In genomic region chr7:87345598-87345997, GRCm38 (mm10) we compare ENCODE assay signal across 23 mouse cellular contexts.
DNase-seq lines count a peak whose midpoint lies in the region; ATAC-seq and TF ChIP-seq lines count a peak whose summit lies in the region.
"Had no signal": no experiment of that assay in that cellular context is flagged by ENCODE, and none has a peak within 500 bp of the region (broad histone marks: within the 10 kb centered on the region; RNA-seq: fewer than 3 reads in every experiment).

No protein-coding gene starts in this region.

- no peaks in the 10 kb centered on the region for H3K4me1 ChIP-seq in intestine, postnatal 0 days (replicated peaks; ENCODE audit: control insufficient read depth, insufficient read depth, low read length)
- no peaks in the 10 kb centered on the region for H3K4me1 ChIP-seq in intestine, embryonic 15.5 days (replicated peaks)
- H3K4me1 ChIP-seq: embryonic facial prominence, embryonic 13.5 days; embryonic facial prominence, embryonic 15.5 days; forebrain, embryonic 13.5 days had no signal

- no peaks in the 10 kb centered on the region for H3K36me3 ChIP-seq in intestine, postnatal 0 days (ENCODE audit: control insufficient read depth, insufficient read depth)
- H3K36me3 ChIP-seq in intestine, embryonic 15.5 days, result no peaks in the 10 kb centered on the region
- H3K36me3 ChIP-seq in C2C12 (ENCODE audit: control insufficient read depth, insufficient read depth) (no peaks in the 10 kb centered on the region), myocyte (ENCODE audit: control insufficient read depth, insufficient read depth) (no peaks in the 10 kb centered on the region)
- H3K36me3 ChIP-seq: embryonic facial prominence, embryonic 13.5 days; embryonic facial prominence, embryonic 15.5 days had no signal

- peak; percentile 75 for DNase-seq in 3T3-L1 (ENCODE audit: low read depth, low spot score)
- DNase-seq in layer of hippocampus, adult 2 months (ENCODE audit: low spot score in 2 of 2), result no peak
- DNase-seq in left cerebral cortex, adult 8-10 months (ENCODE audit: low spot score in 2 of 2), result no peak
- DNase-seq in urinary bladder, postnatal 25 days (ENCODE audit: low spot score), result no peak
- DNase-seq: adrenal gland, adult 2 months; adrenal gland, postnatal 10 days; adrenal gland, postnatal 25 days; B cell, adult 2 months; cerebellum, adult 11 months; cerebellum, adult 18-20 months; cerebellum, adult 8-10 months; cerebellum, adult 9-11 months; cerebellum, postnatal 14 days; cerebellum, postnatal 36 days; embryo, embryonic 11 days had no signal

- H3K79me2 ChIP-seq in C2C12 (ENCODE audit: control insufficient read depth, insufficient read depth), result no peaks in the 10 kb centered on the region
- H3K79me2 ChIP-seq in myocyte (ENCODE audit: control insufficient read depth, insufficient read depth), result no peaks in the 10 kb centered on the region

- H3K9ac ChIP-seq in intestine, postnatal 0 days (ENCODE audit: low read depth, low read length), result no peak overlapping the region
- H3K9ac ChIP-seq in intestine, embryonic 15.5 days, result no peak overlapping the region
- H3K9ac ChIP-seq: embryonic facial prominence, embryonic 13.5 days; embryonic facial prominence, embryonic 15.5 days; forebrain, embryonic 13.5 days had no signal

- 54% methylated on average over 3 of the region's 3 CpGs for WGBS in intestine, postnatal 0 days
- 74% methylated on average over 3 of the region's 3 CpGs for WGBS in intestine, embryonic 15.5 days

- H3ac ChIP-seq in C2C12 (ENCODE audit: control insufficient read depth, insufficient read length, low read depth) (no peak overlapping the region), myocyte (ENCODE audit: control insufficient read depth, insufficient read length) (no peak overlapping the region)

- no peaks in the 10 kb centered on the region for H3K79me3 ChIP-seq in C2C12 (ENCODE audit: low read depth)

- no peak for TF ChIP-seq POLR2A in myocyte (IDR thresholded peaks at IDR 0.05; ENCODE audit: insufficient read length, low read depth)

- no peak for TF ChIP-seq CTCF in intestine, postnatal 0 days (IDR thresholded peaks at IDR 0.05; ENCODE audit: low read depth)
- TF ChIP-seq CTCF in C2C12 (IDR thresholded peaks at IDR 0.05; ENCODE audit: control insufficient read depth, insufficient read depth, insufficient read length), result no peak
- no peak for TF ChIP-seq CTCF in layer of hippocampus, adult 2 months (conservative IDR thresholded peaks at IDR 0.05)

- no peaks in the 10 kb centered on the region for H3K27me3 ChIP-seq in intestine, postnatal 0 days (replicated peaks; ENCODE audit: control insufficient read depth, insufficient read depth, low read length)
- no peaks in the 10 kb centered on the region for H3K27me3 ChIP-seq in intestine, embryonic 15.5 days (replicated peaks)
- no peaks in the 10 kb centered on the region for H3K27me3 ChIP-seq in C2C12 (ENCODE audit: control insufficient read depth, insufficient read depth, insufficient read length)
- H3K27me3 ChIP-seq in myocyte (ENCODE audit: control insufficient read depth, insufficient read depth, insufficient read length), result no peaks in the 10 kb centered on the region
- H3K27me3 ChIP-seq: embryonic facial prominence, embryonic 13.5 days; embryonic facial prominence, embryonic 15.5 days; forebrain, embryonic 13.5 days had no signal

- no peaks in the 10 kb centered on the region for H3K9me3 ChIP-seq in intestine, postnatal 0 days (ENCODE audit: control insufficient read depth)
- no peaks in the 10 kb centered on the region for H3K9me3 ChIP-seq in intestine, embryonic 15.5 days
- H3K9me3 ChIP-seq: embryonic facial prominence, embryonic 13.5 days; embryonic facial prominence, embryonic 15.5 days; forebrain, embryonic 13.5 days had no signal

- H3K27ac ChIP-seq in intestine, postnatal 0 days (ENCODE audit: low read depth, low read length), result no peak overlapping the region
- H3K27ac ChIP-seq in intestine, embryonic 15.5 days, result no peak overlapping the region
- H3K27ac ChIP-seq in layer of hippocampus, adult 2 months, result no peak overlapping the region
- H3K27ac ChIP-seq: embryonic facial prominence, embryonic 13.5 days; embryonic facial prominence, embryonic 15.5 days; forebrain, embryonic 13.5 days had no signal

- peak; percentile 59 for ATAC-seq in intestine, postnatal 0 days
- no peak for ATAC-seq in intestine, embryonic 15.5 days
- ATAC-seq: forebrain, embryonic 13.5 days; forebrain, embryonic 16.5 days had no signal

- H3K4me2 ChIP-seq in intestine, postnatal 0 days (replicated peaks; ENCODE audit: low read depth), result no peak overlapping the region
- H3K4me2 ChIP-seq in intestine, embryonic 15.5 days (replicated peaks), result no peak overlapping the region
- no peak overlapping the region for H3K4me2 ChIP-seq in myocyte (ENCODE audit: low read depth)
- H3K4me2 ChIP-seq: embryonic facial prominence, embryonic 13.5 days; embryonic facial prominence, embryonic 15.5 days; forebrain, embryonic 13.5 days had no signal

- H3K4me3 ChIP-seq in intestine, postnatal 0 days (ENCODE audit: low read depth, low read length), result no peak overlapping the region
- no peak overlapping the region for H3K4me3 ChIP-seq in intestine, embryonic 15.5 days (replicated peaks)
- H3K4me3 ChIP-seq in C2C12 (ENCODE audit: insufficient read depth, poor library complexity, severe bottlenecking), result no peak overlapping the region
- no peak overlapping the region for H3K4me3 ChIP-seq in myocyte
- no peak overlapping the region for H3K4me3 ChIP-seq in layer of hippocampus, adult 2 months
- H3K4me3 ChIP-seq: embryonic facial prominence, embryonic 13.5 days; embryonic facial prominence, embryonic 15.5 days; forebrain, embryonic 13.5 days had no signal

TF ChIP-seq in C2C12, 6 proteins besides CTCF, POLR2A, EP300 and RAD21:
- no peak for TF ChIP-seq MAX (IDR thresholded peaks at IDR 0.05)
- peak; percentile 85 for TF ChIP-seq USF1 (IDR thresholded peaks at IDR 0.05; ENCODE audit: low read depth)
- no peak for TF ChIP-seq CEBPB (IDR thresholded peaks at IDR 0.05; ENCODE audit: low read depth)
- no peak for TF ChIP-seq FOSL1 (IDR thresholded peaks at IDR 0.05; ENCODE audit: insufficient read depth, low read length, poor library complexity, severe bottlenecking)
- TF ChIP-seq MYOD1 (IDR thresholded peaks at IDR 0.05; ENCODE audit: control insufficient read depth, insufficient read length, low read depth), result no peak

TF ChIP-seq in myocyte, 11 proteins besides CTCF, POLR2A, EP300 and RAD21:
- peak; percentile 74 for TF ChIP-seq USF1 (IDR thresholded peaks at IDR 0.05; ENCODE audit: low read depth)
- TF ChIP-seq TCF3 (IDR thresholded peaks at IDR 0.05; ENCODE audit: insufficient read length, low read depth), result no peak
- TF ChIP-seq REST (IDR thresholded peaks at IDR 0.05; ENCODE audit: insufficient read depth, insufficient read length), result no peak
- TF ChIP-seq MYOD1 (IDR thresholded peaks at IDR 0.05; ENCODE audit: control insufficient read depth in 1 of 3, insufficient read length in 2 of 3, low read depth in 2 of 3), result no peak
- TF ChIP-seq MYOG (IDR thresholded peaks at IDR 0.05; ENCODE audit: control insufficient read depth in 1 of 3, insufficient read depth in 1 of 3, insufficient read length in 2 of 3, low read depth in 2 of 3), result no peak
TF ChIP-seq in myocyte: peak in this region for 1.
